Mouse (Mus musculus): ENCODE measurements around the gene Ampd2. TPM values are rescaled to one million over a fixed set of nuclear protein-coding genes. Genes with fewer than 3 reads are reported as not detected.

Gene Ampd2
- polyA plus RNA-seq, 1 experiment from 2014 or later = 47.3 TPM

GRCm38 (mm10) chr3:108025318-108025717, 61.1 kb downstream of the Ampd2 start:
- H3K4me3 ChIP-seq (replicated peaks) = no peak overlapping the region
- no peaks in the 10 kb centered on the region for H3K36me3 ChIP-seq (replicated peaks)

More at GRCm38 (mm10) chr3:108025318-108025717, 61.1 kb downstream of the Ampd2 start:
- Histone ChIP-seq H3K4me2 (no peak overlapping the region), H3K27ac (no peak overlapping the region), H3K9ac (no peak overlapping the region), H3K27me3 (no peaks in the 10 kb centered on the region), H3K4me1 (no peaks in the 10 kb centered on the region), H3K9me3 (no peaks in the 10 kb centered on the region)
- 84% methylated on average over 4 of the region's 4 CpGs for whole genome bisulfite sequencing
- no peak for ATAC-seq (ENCODE audit: low FRiP score)

Other genes starting within 250 kb of the Ampd2 start
- not detected in 2 replicates for gene Eps8l3, start 209.4 kb downstream of the Ampd2 start, polyA plus RNA-seq (2016; fragmentation: Nextera tagmentation; extraction: Ambion mirVana)
- gene Gstm5, start 190.8 kb downstream of the Ampd2 start, polyA plus RNA-seq (2016; fragmentation: Nextera tagmentation; extraction: Ambion mirVana) = 225 and 230 TPM in 2 replicates
- gene Gstm7, start 154.8 kb downstream of the Ampd2 start, polyA plus RNA-seq (2016; fragmentation: Nextera tagmentation; extraction: Ambion mirVana) = 63.8 and 66.8 TPM in 2 replicates
- 10.7 and 12.0 TPM in 2 replicates for gene Gstm6, start 142.9 kb downstream of the Ampd2 start, polyA plus RNA-seq (2016; fragmentation: Nextera tagmentation; extraction: Ambion mirVana)
- not detected in 2 replicates for gene Gstm3, start 117.4 kb downstream of the Ampd2 start, polyA plus RNA-seq (2016; fragmentation: Nextera tagmentation; extraction: Ambion mirVana)
- 7.2 and 9.3 TPM in 2 replicates for gene Gstm2, start 100.2 kb downstream of the Ampd2 start, polyA plus RNA-seq (2016; fragmentation: Nextera tagmentation; extraction: Ambion mirVana)
- 23.7 and 29.7 TPM in 2 replicates for gene Gstm1, start 68.7 kb downstream of the Ampd2 start, polyA plus RNA-seq (2016; fragmentation: Nextera tagmentation; extraction: Ambion mirVana)
- gene Gstm4, start 41.8 kb downstream of the Ampd2 start, polyA plus RNA-seq (2016; fragmentation: Nextera tagmentation; extraction: Ambion mirVana) = 11.3 and 12.2 TPM in 2 replicates
- 0.44 and 0.86 TPM in 2 replicates for gene Gnat2, start 6.1 kb upstream of the Ampd2 start, polyA plus RNA-seq (2016; fragmentation: Nextera tagmentation; extraction: Ambion mirVana)
- gene Gnai3, start 59.5 kb upstream of the Ampd2 start, polyA plus RNA-seq (2016; fragmentation: Nextera tagmentation; extraction: Ambion mirVana) = 198 and 205 TPM in 2 replicates
- 0.44 and 0.63 TPM in 2 replicates for gene Gpr61, start 68.2 kb upstream of the Ampd2 start, polyA plus RNA-seq (2016; fragmentation: Nextera tagmentation; extraction: Ambion mirVana)
- 7.5 and 8.9 TPM in 2 replicates for gene Amigo1, start 99.7 kb upstream of the Ampd2 start, polyA plus RNA-seq (2016; fragmentation: Nextera tagmentation; extraction: Ambion mirVana)
- 4.3 and 5.6 TPM in 2 replicates for gene Cyb561d1, start 114.6 kb upstream of the Ampd2 start, polyA plus RNA-seq (2016; fragmentation: Nextera tagmentation; extraction: Ambion mirVana)
- gene Atxn7l2, start 124.3 kb upstream of the Ampd2 start, polyA plus RNA-seq (2016; fragmentation: Nextera tagmentation; extraction: Ambion mirVana) = 24.0 and 28.1 TPM in 2 replicates
- gene Sypl2, start 140.0 kb upstream of the Ampd2 start, polyA plus RNA-seq (2016; fragmentation: Nextera tagmentation; extraction: Ambion mirVana) = 2.6 and 2.8 TPM in 2 replicates
- gene Psma5, start 170.3 kb upstream of the Ampd2 start, polyA plus RNA-seq (2016; fragmentation: Nextera tagmentation; extraction: Ambion mirVana) = 229 and 241 TPM in 2 replicates
- 23.3 and 30.8 TPM in 2 replicates for gene Sort1, start 197.4 kb upstream of the Ampd2 start, polyA plus RNA-seq (2016; fragmentation: Nextera tagmentation; extraction: Ambion mirVana)